Mouse (Mus musculus) CH12.LX (cell line): ENCODE data around the gene Tas1r2. TPM values are rescaled to one million over a fixed set of nuclear protein-coding genes. Genes with fewer than 3 reads are reported as not detected.
A peak's percentile ranks its signal among the peaks of the same experiment; 100 is the strongest.

Experiments
- DNase-seq: peaks from one replicate; pipeline ENCODE4 v3.0.0-alpha.2; 2013; ENCODE audit errors: extremely low read depth
- H3K27ac ChIP-seq: 2 replicates; pipeline ENCODE4 v1.5.1; 2012; ENCODE audit warnings: low read depth, mild to moderate bottlenecking, control low read depth, moderate library complexity; ENCODE audit not compliant: insufficient read depth
- H3K27me3 ChIP-seq: replicated peaks from 2 replicates; pipeline ENCODE3; 2012; ENCODE audit warnings: inconsistent platforms
- H3K36me3 ChIP-seq, 2 experiments: replicated peaks in 1 of 2; 2 replicates each; pipeline versions ENCODE3 to v1.6.1; 2012; ENCODE audit warnings: inconsistent platforms in 1 of 2, low read length in 1 of 2, mild to moderate bottlenecking in 1 of 2, mixed read lengths in 1 of 2, moderate library complexity in 1 of 2; ENCODE audit not compliant: control insufficient read depth in 1 of 2, insufficient read depth in 1 of 2
- H3K4me1 ChIP-seq, 2 experiments: 2 replicates each; pipeline ENCODE4 v1.6.1; 2012; ENCODE audit warnings: inconsistent platforms in 1 of 2, moderate library complexity in 1 of 2; ENCODE audit not compliant: insufficient read depth in 2 of 2, control insufficient read depth in 1 of 2
- H3K4me2 ChIP-seq: 2 replicates; pipeline ENCODE4 v1.6.1; 2012; ENCODE audit warnings: low read depth, mild to moderate bottlenecking, control low read depth; ENCODE audit not compliant: poor library complexity, insufficient read depth, severe bottlenecking
- H3K4me3 ChIP-seq, 3 experiments: fragments of 150-350 bp in 1 of 3; sonication (generic) in 1 of 3; replicated peaks in 1 of 3; 2 replicates each; pipeline versions ENCODE3 to v1.5.1; 2011 to 2012; ENCODE audit warnings: low read depth in 2 of 3, low read length in 2 of 3, mild to moderate bottlenecking in 2 of 3, moderate library complexity in 2 of 3, control low read depth in 1 of 3, improper control_type of control experiment in 1 of 3, inconsistent platforms in 1 of 3, mixed read lengths in 1 of 3; ENCODE audit not compliant: poor library complexity in 1 of 3
- H3K79me2 ChIP-seq: replicated peaks from 2 replicates; pipeline ENCODE4 v1.6.1; 2012; ENCODE audit warnings: mild to moderate bottlenecking, moderate library complexity; ENCODE audit not compliant: control insufficient read depth, poor library complexity, insufficient read depth, severe bottlenecking; ENCODE audit errors: extremely low read depth
- H3K9ac ChIP-seq: 2 replicates; pipeline ENCODE4 v1.6.1; 2012; ENCODE audit warnings: low read depth, mild to moderate bottlenecking, control low read depth, moderate library complexity; ENCODE audit not compliant: insufficient read depth
- H3K9me3 ChIP-seq: replicated peaks from 2 replicates; pipeline ENCODE3; 2012; ENCODE audit warnings: low read length, inconsistent platforms, mixed read lengths
- BHLHE40 ChIP-seq: IDR thresholded peaks from 2 replicates; pipeline ENCODE4 v1.6.1; 2011; ENCODE audit warnings: mild to moderate bottlenecking, low read depth, low read length, improper control_type of control experiment
- CHD2 ChIP-seq: IDR thresholded peaks from 2 replicates; pipeline ENCODE4 v1.6.1; 2011; ENCODE audit warnings: low read length, improper control_type of control experiment
- CTCF ChIP-seq, 2 experiments: IDR thresholded peaks in 1 of 2; conservative IDR thresholded peaks in 1 of 2; 2 replicates each; pipeline ENCODE4 v1.5.1; 2011 to 2012; ENCODE audit warnings: low read depth in 2 of 2, low read length in 2 of 2, improper control_type of control experiment in 1 of 2, inconsistent platforms in 1 of 2, mild to moderate bottlenecking in 1 of 2, moderate library complexity in 1 of 2
- E2F4 ChIP-seq: IDR thresholded peaks from 2 replicates; pipeline ENCODE4 v1.6.1; 2011; ENCODE audit warnings: low read depth, low read length, improper control_type of control experiment; ENCODE audit not compliant: insufficient replicate concordance
- ELF1 ChIP-seq: IDR thresholded peaks from 2 replicates; pipeline ENCODE4 v1.6.1; 2014; ENCODE audit warnings: low read depth, mild to moderate bottlenecking, inconsistent platforms, low read length, improper control_type of control experiment
- ETS1 ChIP-seq: conservative IDR thresholded peaks from 2 replicates; pipeline ENCODE4 v1.6.1; 2012; ENCODE audit warnings: low read depth, mild to moderate bottlenecking, inconsistent platforms, low read length, improper control_type of control experiment, moderate library complexity
- HCFC1 ChIP-seq: IDR thresholded peaks from 2 replicates; pipeline ENCODE4 v1.6.1; 2012; ENCODE audit warnings: low read depth, mild to moderate bottlenecking, inconsistent platforms, low read length, improper control_type of control experiment
- JUN ChIP-seq: IDR thresholded peaks from 2 replicates; pipeline ENCODE4 v1.6.1; 2011; ENCODE audit warnings: low read depth, mild to moderate bottlenecking, low read length, improper control_type of control experiment, moderate library complexity; ENCODE audit not compliant: insufficient read depth
- KAT2A ChIP-seq: IDR thresholded peaks from 2 replicates; pipeline ENCODE4 v1.6.1; 2012; ENCODE audit warnings: low read length, improper control_type of control experiment, inconsistent platforms; ENCODE audit not compliant: insufficient replicate concordance
- MXI1 ChIP-seq: IDR thresholded peaks from 2 replicates; pipeline ENCODE4 v1.6.1; 2011; ENCODE audit warnings: mild to moderate bottlenecking, low read depth, low read length, improper control_type of control experiment
- MYC ChIP-seq: IDR thresholded peaks from 2 replicates; pipeline ENCODE4 v1.6.1; 2011; ENCODE audit warnings: low read depth, mild to moderate bottlenecking, improper control_type of control experiment, low read length
- NELFE ChIP-seq: IDR thresholded peaks from 2 replicates; pipeline ENCODE4 v1.6.1; 2011; ENCODE audit warnings: low read depth, low read length, improper control_type of control experiment
- NRF1 ChIP-seq: IDR thresholded peaks from 2 replicates; pipeline ENCODE4 v1.6.1; 2014; ENCODE audit warnings: low read depth, mild to moderate bottlenecking, inconsistent platforms, low read length, improper control_type of control experiment, moderate library complexity
- PAX5 ChIP-seq: IDR thresholded peaks from 2 replicates; pipeline ENCODE4 v1.6.1; 2012; ENCODE audit warnings: low read length, inconsistent platforms, mixed read lengths
- RAD21 ChIP-seq: IDR thresholded peaks from 2 replicates; pipeline ENCODE4 v1.6.1; 2011; ENCODE audit warnings: low read depth, mild to moderate bottlenecking, low read length, improper control_type of control experiment, moderate library complexity
- SMC3 ChIP-seq: IDR thresholded peaks from 2 replicates; pipeline ENCODE4 v1.6.1; 2011; ENCODE audit warnings: low read depth, low read length, improper control_type of control experiment
- TBP ChIP-seq: conservative IDR thresholded peaks from 2 replicates; pipeline ENCODE4 v1.6.1; 2011; ENCODE audit warnings: low read depth, low read length, improper control_type of control experiment
- TCF12 ChIP-seq: IDR thresholded peaks from 2 replicates; pipeline ENCODE4 v1.6.1; 2014; ENCODE audit warnings: low read depth, mild to moderate bottlenecking, inconsistent platforms, low read length, improper control_type of control experiment
- UBTF ChIP-seq: IDR thresholded peaks from 2 replicates; pipeline ENCODE4 v1.6.1; 2012; ENCODE audit warnings: low read depth, mild to moderate bottlenecking, inconsistent platforms, low read length, improper control_type of control experiment, moderate library complexity
- ZC3H11A ChIP-seq: IDR thresholded peaks from 2 replicates; pipeline ENCODE4 v1.6.1; 2012; ENCODE audit warnings: low read depth, mild to moderate bottlenecking, inconsistent platforms, low read length, improper control_type of control experiment
- ZKSCAN1 ChIP-seq: IDR thresholded peaks from 2 replicates; pipeline ENCODE4 v1.6.1; 2012; ENCODE audit warnings: low read depth, inconsistent platforms, low read length, improper control_type of control experiment, borderline replicate concordance
- ZNF384 ChIP-seq: IDR thresholded peaks from 2 replicates; pipeline ENCODE4 v1.6.1; 2012; ENCODE audit warnings: low read depth, low read length, improper control_type of control experiment, inconsistent platforms
- dilution Hi-C: fragments of 300-500 bp; cut with MboI; formaldehyde crosslinking; loops from 2 replicates; pipeline ENCODE4 v1.14.3; 2020; ENCODE audit warnings: low sequenced_read_pairs; ENCODE audit not compliant: extremely low pct_unique_long_range_greater_than_20kb, extremely low pct_ligation_motif_present
- in situ Hi-C: fragments of 300-500 bp; cut with MboI; formaldehyde crosslinking; loops from 3 replicates; pipeline ENCODE4 v1.14.3; 2019; ENCODE audit warnings: low sequenced_read_pairs, low pct_ligation_motif_present, low pct_unique_long_range_greater_than_20kb, mixed read lengths
- polyA plus RNA-seq: library from polyadenylated mRNA; unstranded; fragments of >175 nt; gene quantifications from 2 replicates; pipeline ENCODE4 v1.2.1, GENCODE M21; 2012; ENCODE audit warnings: low read depth; ENCODE audit not compliant: insufficient read length
- total RNA-seq, 2 experiments: library from RNA; depleted of rRNA; stranded (reverse); fragments of 300-350 nt in 1 of 2; fragments of >200 nt in 1 of 2; gene quantifications; 2 replicates each; pipeline ENCODE4 v1.2.3; 2012 to 2014

Gene Tas1r2
- total and polyA plus RNA-seq, 3 experiments: not detected

DNA sequence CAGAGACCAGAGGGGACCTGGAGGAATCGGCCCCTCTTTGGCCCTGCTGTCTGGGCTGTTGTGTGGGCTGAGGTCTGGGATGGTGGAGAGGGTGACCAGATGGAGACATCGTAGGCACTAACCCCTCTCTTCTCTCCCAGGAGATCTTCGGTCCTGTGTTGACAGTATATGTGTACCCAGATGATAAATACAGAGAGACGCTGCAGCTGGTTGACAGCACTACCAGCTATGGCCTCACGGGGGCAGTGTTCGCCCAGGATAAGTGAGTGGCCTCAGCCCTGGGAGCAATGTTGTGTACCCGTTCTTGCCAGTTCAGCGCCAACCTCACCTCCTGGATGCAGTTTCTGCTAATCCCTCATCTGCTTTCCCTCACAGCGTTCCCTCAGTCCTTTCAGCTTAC is 9.4 kb upstream of the Tas1r2 start:
- dilution Hi-C loops (no loop called here), in situ Hi-C loops (no loop called here)
- Histone ChIP-seq H3K4me3 (no peak overlapping the region), H3K36me3 (peaks cover 25 to 42% of the 10 kb centered on the region in 2 experiments), H3K27ac (no peak overlapping the region), H3K4me1 (peaks cover 20 to 27% of the 10 kb centered on the region in 2 experiments), H3K27me3 (no peaks in the 10 kb centered on the region), H3K79me2 (no peaks in the 10 kb centered on the region), H3K4me2 (no peak overlapping the region), H3K9me3 (peaks cover 3% of the 10 kb centered on the region), H3K9ac (no peak overlapping the region)
- TF ChIP-seq NRF1 (no peak), TCF12 (peak; percentile 40; the same call in 1 of the 2 replicates), KAT2A (no peak), CHD2 (no peak), UBTF (no peak), ZC3H11A (0 out of 2 replicates have a peak, but pooled peaks have one; percentile 5), CTCF (conservative IDR thresholded peaks at IDR 0.05 in 1 of 2, IDR thresholded peaks at IDR 0.05 in 1 of 2; ENCODE audit: low read depth in 2 of 2, low read length in 2 of 2) (peak; percentile 91 to 98), RAD21 (peak; percentile 88), SMC3 (peak; percentile 82)
- peak; percentile 71 for DNase-seq

DNA sequence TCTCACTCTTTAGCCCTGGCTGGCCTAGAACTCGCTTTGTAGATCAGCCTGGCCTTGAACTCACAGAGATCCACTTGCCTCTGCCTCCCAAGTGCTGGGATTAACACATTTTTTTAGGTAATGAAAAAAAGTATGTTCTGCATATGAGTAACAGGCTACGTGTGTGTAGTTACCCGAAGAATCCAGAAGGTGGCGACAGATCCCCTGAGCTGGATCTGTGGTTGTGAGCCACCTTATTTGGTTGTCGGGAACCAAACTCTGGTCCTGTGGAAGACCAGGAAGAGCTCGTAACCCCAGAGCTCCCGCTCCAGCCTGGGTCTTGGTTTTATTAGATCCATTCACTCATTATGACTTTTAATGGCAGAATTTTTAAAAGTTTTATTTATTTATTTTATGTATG is 6.4 kb upstream of the Tas1r2 start:
- in situ Hi-C loops: no loop called here
- dilution Hi-C loops: no loop called here
- H3K79me2 ChIP-seq: no peaks in the 10 kb centered on the region
- TF ChIP-seq SMC3 (peak; percentile 40), CTCF (conservative IDR thresholded peaks at IDR 0.05 in 1 of 2, IDR thresholded peaks at IDR 0.05 in 1 of 2; ENCODE audit: low read depth in 2 of 2, low read length in 2 of 2) (peak in 1 of 2 experiments; percentile 55; a peak in 3 of 4 replicates), ELF1 (no peak), RAD21 (peak; percentile 31)
- H3K4me3 ChIP-seq: no peak overlapping the region
- H3K27ac ChIP-seq: no peak overlapping the region
- peaks cover 3% of the 10 kb centered on the region for H3K9me3 ChIP-seq
- H3K27me3 ChIP-seq: peaks cover 16% of the 10 kb centered on the region
- peak; percentile 28 for DNase-seq
- H3K4me2 ChIP-seq: no peak overlapping the region
- peaks cover 25 to 40% of the 10 kb centered on the region in 2 experiments for H3K36me3 ChIP-seq
- H3K4me1 ChIP-seq: peaks cover 8 to 16% of the 10 kb centered on the region in 2 experiments; a peak in 3 of 4 replicates
- no peak overlapping the region for H3K9ac ChIP-seq

DNA sequence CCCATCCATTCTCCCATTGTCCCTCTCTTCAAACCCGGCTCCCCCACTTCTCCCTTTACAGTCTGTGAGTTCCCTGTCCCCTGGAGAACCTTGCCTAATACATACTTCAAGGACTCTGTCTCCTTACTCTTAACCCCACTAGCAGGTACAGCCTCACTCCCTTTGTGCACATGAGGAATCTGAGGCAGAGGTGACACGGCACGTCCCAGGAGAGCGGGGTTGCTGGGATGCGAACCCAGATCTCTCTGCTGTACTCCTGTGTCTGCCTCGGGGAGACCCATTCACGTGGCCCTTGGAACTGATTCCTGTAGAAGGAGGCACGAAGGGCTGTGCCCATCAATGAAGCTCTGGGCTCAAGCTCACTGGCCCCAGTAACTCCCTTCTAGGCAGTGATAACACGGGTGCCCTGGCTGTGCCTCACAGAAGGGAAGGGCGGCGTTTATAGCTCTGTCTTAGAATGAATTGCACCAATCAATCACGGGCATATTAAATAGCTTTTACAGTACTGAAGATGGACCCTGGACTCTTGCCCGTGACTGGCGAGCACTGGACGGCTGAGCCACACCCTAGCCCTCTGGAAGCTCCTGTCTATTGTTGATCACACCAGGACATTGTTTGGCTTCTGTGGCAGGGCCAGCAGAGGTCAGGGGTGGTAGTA is 3.1 kb upstream of the Tas1r2 start:
- in situ Hi-C loops (no loop called here), dilution Hi-C loops (no loop called here)
- Histone ChIP-seq H3K4me3 (no peak overlapping the region), H3K9me3 (peaks cover 3% of the 10 kb centered on the region), H3K4me2 (no peak overlapping the region), H3K79me2 (no peaks in the 10 kb centered on the region), H3K27ac (no peak overlapping the region), H3K4me1 (peaks cover 8 to 16% of the 10 kb centered on the region in 2 experiments; a peak in 3 of 4 replicates), H3K27me3 (peaks cover 42% of the 10 kb centered on the region), H3K36me3 (peaks cover 9 to 14% of the 10 kb centered on the region in 2 experiments), H3K9ac (no peak overlapping the region)
- TF ChIP-seq MYC: no peak
- no peak for TF ChIP-seq TBP
- no peak for TF ChIP-seq ZNF384
- no peak for TF ChIP-seq HCFC1
- TF ChIP-seq BHLHE40: no peak
- no peak for TF ChIP-seq E2F4
- no peak for TF ChIP-seq PAX5
- TF ChIP-seq MXI1: no peak
- no peak for TF ChIP-seq ZC3H11A
- no peak for TF ChIP-seq ZKSCAN1
- no peak for TF ChIP-seq ETS1
- no peak for TF ChIP-seq CTCF (conservative IDR thresholded peaks at IDR 0.05 in 1 of 2, IDR thresholded peaks at IDR 0.05 in 1 of 2; ENCODE audit: low read depth in 2 of 2, low read length in 2 of 2)
- no peak for TF ChIP-seq JUN
- no peak for TF ChIP-seq CHD2
- no peak for TF ChIP-seq NELFE
- DNase-seq: no peak
